Mouse (Mus musculus): ENCODE data around the gene Dhx16. TPM values are rescaled to one million over a fixed set of nuclear protein-coding genes. Genes with fewer than 3 reads are reported as not detected.
"Not testable (repeated sequence)": the region's sequence is repeated elsewhere in the genome, so short reads cannot be mapped to it uniquely, and the experiment has no call there.

The Dhx16 gene
- polyA plus RNA-seq, 1 experiment, result 89.0 TPM

GRCm38 (mm10) chr17:35929534-35929933 is 49.9 kb downstream of the Dhx16 start:
- Histone ChIP-seq H3K36me3 (ENCODE audit: control insufficient read depth, insufficient read depth, low read length) (peaks cover 4% of the 10 kb centered on the region; the same call in 1 of the 2 replicates), H3K4me1 (ENCODE audit: control insufficient read depth, insufficient read depth, low read length) (no peaks in the 10 kb centered on the region), H3K27me3 (ENCODE audit: control insufficient read depth, insufficient read depth, low read length) (no peaks in the 10 kb centered on the region), H3K4me3 (ENCODE audit: control insufficient read depth, low read depth, low read length) (no peak overlapping the region), H3K27ac (ENCODE audit: control insufficient read depth, insufficient read depth, low read depth, low read length) (no peak overlapping the region)
- TF ChIP-seq POLR2A (IDR thresholded peaks at IDR 0.05; ENCODE audit: control insufficient read depth, low read depth, low read length) (no peak), CTCF (IDR thresholded peaks at IDR 0.05; ENCODE audit: control insufficient read depth, insufficient read depth, insufficient replicate concordance, low read depth, low read length) (no peak)

DNA sequence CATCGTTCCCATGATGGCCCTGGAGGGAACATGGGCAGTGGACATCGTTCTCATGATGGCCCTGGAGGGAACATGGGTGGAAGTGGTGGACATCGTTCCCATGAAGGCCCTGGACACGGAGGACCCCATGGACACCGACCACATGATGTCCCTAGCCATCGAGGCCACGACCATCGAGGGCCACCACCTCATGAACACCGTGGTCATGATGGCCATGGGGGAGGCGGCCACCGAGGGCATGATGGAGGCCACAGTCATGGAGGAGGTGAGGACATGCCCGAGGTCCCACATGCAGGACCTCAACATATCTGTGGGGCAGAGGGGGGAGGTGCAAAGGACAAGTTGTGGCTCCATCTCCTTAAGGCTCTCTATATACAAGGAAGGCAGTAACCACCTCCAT is 51.0 kb downstream of the Dhx16 start:
- TF ChIP-seq POLR2A (IDR thresholded peaks at IDR 0.05; ENCODE audit: control insufficient read depth, low read depth, low read length), result peak; percentile 10; the same call in 1 of the 2 replicates
- no peak for TF ChIP-seq CTCF (IDR thresholded peaks at IDR 0.05; ENCODE audit: control insufficient read depth, insufficient read depth, insufficient replicate concordance, low read depth, low read length)
- Histone ChIP-seq H3K4me3 (ENCODE audit: control insufficient read depth, low read depth, low read length) (no peak overlapping the region), H3K4me1 (ENCODE audit: control insufficient read depth, insufficient read depth, low read length) (no peaks in the 10 kb centered on the region), H3K36me3 (ENCODE audit: control insufficient read depth, insufficient read depth, low read length) (peaks cover 4% of the 10 kb centered on the region; the same call in 1 of the 2 replicates), H3K27me3 (ENCODE audit: control insufficient read depth, insufficient read depth, low read length) (no peaks in the 10 kb centered on the region), H3K27ac (ENCODE audit: control insufficient read depth, insufficient read depth, low read depth, low read length) (no peak overlapping the region)

DNA sequence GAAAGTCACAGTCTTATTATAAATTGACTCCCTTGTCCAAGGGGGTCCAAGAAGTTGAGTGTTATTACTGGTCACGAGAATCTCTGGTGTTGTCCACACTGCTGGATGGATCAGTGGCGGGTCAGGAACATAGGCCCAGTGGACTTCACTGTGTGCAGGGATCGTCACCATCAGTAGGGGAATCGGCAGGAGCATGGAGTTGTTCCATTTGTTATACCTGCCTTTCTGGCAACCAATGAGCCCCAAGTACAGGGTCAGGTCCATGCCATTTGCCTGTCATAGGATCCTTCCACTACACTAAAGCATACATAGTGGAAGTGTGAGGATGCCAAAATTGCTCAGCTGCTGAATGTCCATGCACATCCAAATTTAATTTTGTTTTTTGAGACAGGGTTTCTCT is 53.0 kb downstream of the Dhx16 start:
- TF ChIP-seq CTCF (IDR thresholded peaks at IDR 0.05; ENCODE audit: control insufficient read depth, insufficient read depth, insufficient replicate concordance, low read depth, low read length), result no peak
- TF ChIP-seq POLR2A (IDR thresholded peaks at IDR 0.05; ENCODE audit: control insufficient read depth, low read depth, low read length), result no peak
- H3K36me3 ChIP-seq (ENCODE audit: control insufficient read depth, insufficient read depth, low read length), result peaks cover 1% of the 10 kb centered on the region; the same call in 1 of the 2 replicates
- H3K27me3 ChIP-seq (ENCODE audit: control insufficient read depth, insufficient read depth, low read length), result no peaks in the 10 kb centered on the region
- H3K4me3 ChIP-seq (ENCODE audit: control insufficient read depth, low read depth, low read length), result no peak overlapping the region
- H3K4me1 ChIP-seq (ENCODE audit: control insufficient read depth, insufficient read depth, low read length), result no peaks in the 10 kb centered on the region
- H3K27ac ChIP-seq (ENCODE audit: control insufficient read depth, insufficient read depth, low read depth, low read length), result no peak overlapping the region

- not testable (repeated sequence) for H3K36me3 ChIP-seq (ENCODE audit: control insufficient read depth, insufficient read depth, low read length); H3K27ac ChIP-seq (ENCODE audit: control insufficient read depth, insufficient read depth, low read depth, low read length); H3K4me1 ChIP-seq (ENCODE audit: control insufficient read depth, insufficient read depth, low read length); H3K27me3 ChIP-seq (ENCODE audit: control insufficient read depth, insufficient read depth, low read length)
- H3K4me3 ChIP-seq (ENCODE audit: control insufficient read depth, low read depth, low read length), result peak overlapping the region; percentile 37
Observed at GRCm38 (mm10) chr17:35935763-35936162, 56.1 kb downstream of the Dhx16 start.

DNA sequence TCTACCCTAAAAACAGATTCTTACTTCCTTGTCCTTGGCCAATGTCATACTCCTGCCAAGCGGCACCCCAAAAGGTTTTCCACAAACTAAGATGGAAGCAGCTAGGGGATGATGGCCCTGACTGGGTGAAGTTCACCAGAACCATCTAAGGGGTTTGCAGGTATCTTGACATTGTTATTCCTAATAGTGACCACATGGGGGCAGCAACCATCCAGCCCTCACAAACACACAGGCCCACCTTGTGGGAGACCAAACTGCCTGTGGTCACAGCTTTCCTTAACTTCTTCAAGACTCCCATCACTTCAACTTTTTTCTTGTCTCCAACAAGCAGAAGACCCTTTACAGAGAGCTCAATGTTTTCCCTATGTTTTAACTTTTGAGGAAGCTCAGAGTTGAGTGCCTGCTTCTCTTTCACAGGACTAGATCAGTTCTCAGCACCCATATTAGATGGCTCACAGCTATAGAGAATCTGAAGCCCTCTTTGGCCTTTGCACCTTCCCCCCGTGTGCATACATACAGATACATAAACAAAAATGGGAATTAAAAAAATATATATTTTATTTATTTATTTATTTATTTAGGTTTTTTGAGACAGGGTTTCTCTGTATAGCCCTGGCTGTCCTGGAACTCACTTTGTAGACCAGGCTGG is 58.2 kb downstream of the Dhx16 start:
- Histone ChIP-seq H3K27me3 (ENCODE audit: control insufficient read depth, insufficient read depth, low read length) (no peaks in the 10 kb centered on the region), H3K36me3 (ENCODE audit: control insufficient read depth, insufficient read depth, low read length) (no peaks in the 10 kb centered on the region), H3K4me3 (ENCODE audit: control insufficient read depth, low read depth, low read length) (no peak overlapping the region), H3K27ac (ENCODE audit: control insufficient read depth, insufficient read depth, low read depth, low read length) (no peak overlapping the region), H3K4me1 (ENCODE audit: control insufficient read depth, insufficient read depth, low read length) (no peaks in the 10 kb centered on the region)
- TF ChIP-seq POLR2A (IDR thresholded peaks at IDR 0.05; ENCODE audit: control insufficient read depth, low read depth, low read length), result no peak
- TF ChIP-seq CTCF (IDR thresholded peaks at IDR 0.05; ENCODE audit: control insufficient read depth, insufficient read depth, insufficient replicate concordance, low read depth, low read length), result peak; percentile 83; the same call in 1 of the 2 replicates

GRCm38 (mm10) chr17:35939108-35939507 is 59.5 kb downstream of the Dhx16 start:
- no peaks in the 10 kb centered on the region for H3K27me3 ChIP-seq (ENCODE audit: control insufficient read depth, insufficient read depth, low read length)
- no peaks in the 10 kb centered on the region for H3K4me1 ChIP-seq (ENCODE audit: control insufficient read depth, insufficient read depth, low read length)
- H3K36me3 ChIP-seq (ENCODE audit: control insufficient read depth, insufficient read depth, low read length), result no peaks in the 10 kb centered on the region
- no peak for TF ChIP-seq POLR2A (IDR thresholded peaks at IDR 0.05; ENCODE audit: control insufficient read depth, low read depth, low read length)
- no peak for TF ChIP-seq CTCF (IDR thresholded peaks at IDR 0.05; ENCODE audit: control insufficient read depth, insufficient read depth, insufficient replicate concordance, low read depth, low read length)
- no peak overlapping the region for H3K4me3 ChIP-seq (ENCODE audit: control insufficient read depth, low read depth, low read length)
- H3K27ac ChIP-seq (ENCODE audit: control insufficient read depth, insufficient read depth, low read depth, low read length), result no peak overlapping the region

DNA sequence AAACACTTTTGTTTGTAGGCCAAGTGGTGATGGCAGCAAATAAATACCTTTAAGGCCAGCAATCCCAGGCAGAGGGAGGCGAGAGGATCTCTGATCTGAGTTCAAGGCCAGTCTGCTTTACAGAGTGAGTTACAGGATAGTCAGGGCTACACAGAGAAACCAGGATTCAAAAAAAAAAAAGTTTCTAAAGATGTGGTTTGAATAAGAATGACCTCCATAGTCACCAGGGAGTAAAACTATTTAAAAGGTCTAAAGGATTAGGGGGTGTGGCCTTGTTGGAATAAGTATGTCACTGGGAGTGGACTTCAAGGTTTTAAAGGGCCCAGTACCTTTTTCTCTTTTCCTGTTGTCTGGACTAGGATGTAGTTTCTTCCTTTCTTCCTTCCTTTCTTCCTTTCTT is 60.3 kb downstream of the Dhx16 start:
- Histone ChIP-seq H3K36me3 (ENCODE audit: control insufficient read depth, insufficient read depth, low read length) (no peaks in the 10 kb centered on the region), H3K27ac (ENCODE audit: control insufficient read depth, insufficient read depth, low read depth, low read length) (no peak overlapping the region), H3K4me1 (ENCODE audit: control insufficient read depth, insufficient read depth, low read length) (no peaks in the 10 kb centered on the region), H3K4me3 (ENCODE audit: control insufficient read depth, low read depth, low read length) (no peak overlapping the region), H3K27me3 (ENCODE audit: control insufficient read depth, insufficient read depth, low read length) (no peaks in the 10 kb centered on the region)
- no peak for TF ChIP-seq CTCF (IDR thresholded peaks at IDR 0.05; ENCODE audit: control insufficient read depth, insufficient read depth, insufficient replicate concordance, low read depth, low read length)
- no peak for TF ChIP-seq POLR2A (IDR thresholded peaks at IDR 0.05; ENCODE audit: control insufficient read depth, low read depth, low read length)

Other genes starting within 250 kb of the Dhx16 start
- 0.10 and 0.11 TPM in 2 replicates for gene Mucl3, start 236.1 kb upstream of the Dhx16 start, polyA plus RNA-seq (2012; rRNA removed)
- 9.5 and 9.8 TPM in 2 replicates for gene Vars2, start 212.2 kb upstream of the Dhx16 start, polyA plus RNA-seq (2012; rRNA removed)
- gene Gtf2h4, start 206.1 kb upstream of the Dhx16 start, polyA plus RNA-seq (2012; rRNA removed), result 29.4 and 33.7 TPM in 2 replicates
- 11.9 and 12.6 TPM in 2 replicates for gene Ddr1, start 175.2 kb upstream of the Dhx16 start, polyA plus RNA-seq (2012; rRNA removed)
- 1.4 TPM in 2 replicates for gene Ier3, start 58.1 kb upstream of the Dhx16 start, polyA plus RNA-seq (2012; rRNA removed)
- 13.7 and 14.1 TPM in 2 replicates for gene Flot1, start 56.6 kb upstream of the Dhx16 start, polyA plus RNA-seq (2012; rRNA removed)
- gene Tubb5, start 41.5 kb upstream of the Dhx16 start, polyA plus RNA-seq (2012; rRNA removed), result 54.0 and 59.4 TPM in 2 replicates
- 73.7 and 81.1 TPM in 2 replicates for gene Mdc1, start 38.3 kb upstream of the Dhx16 start, polyA plus RNA-seq (2012; rRNA removed)
- gene Nrm, start 18.5 kb upstream of the Dhx16 start, polyA plus RNA-seq (2012; rRNA removed), result 179 and 201 TPM in 2 replicates
- gene Ppp1r18, start 14.2 kb upstream of the Dhx16 start, polyA plus RNA-seq (2012; rRNA removed), result 34.1 and 36.8 TPM in 2 replicates
- gene 2310061I04Rik, start 17.6 kb downstream of the Dhx16 start, polyA plus RNA-seq (2012; rRNA removed), result 144 and 172 TPM in 2 replicates
- 158 and 171 TPM in 2 replicates for gene Atat1, start 30.3 kb downstream of the Dhx16 start, polyA plus RNA-seq (2012; rRNA removed)
- gene Mrps18b, start 36.6 kb downstream of the Dhx16 start, polyA plus RNA-seq (2012; rRNA removed), result 81.8 and 83.3 TPM in 2 replicates
- 100 and 104 TPM in 2 replicates for gene Ppp1r10, start 36.6 kb downstream of the Dhx16 start, polyA plus RNA-seq (2012; rRNA removed)
- 122 and 129 TPM in 2 replicates for gene Abcf1, start 89.9 kb downstream of the Dhx16 start, polyA plus RNA-seq (2012; rRNA removed)
- gene Gnl1, start 100.0 kb downstream of the Dhx16 start, polyA plus RNA-seq (2012; rRNA removed), result 109 and 114 TPM in 2 replicates
- 35.7 and 38.2 TPM in 2 replicates for gene Prr3, start 100.4 kb downstream of the Dhx16 start, polyA plus RNA-seq (2012; rRNA removed)
- gene H2-T24, start 140.7 kb downstream of the Dhx16 start, polyA plus RNA-seq (2012; rRNA removed), result 0.07 and 0.17 TPM in 2 replicates
- gene H2-T23, start 153.0 kb downstream of the Dhx16 start, polyA plus RNA-seq (2012; rRNA removed), result 2.8 and 4.7 TPM in 2 replicates
- gene H2-T22, start 162.9 kb downstream of the Dhx16 start, polyA plus RNA-seq (2012; rRNA removed), result 1.6 and 2.1 TPM in 2 replicates
- not detected in 2 replicates for gene Gm6034, start 163.1 kb downstream of the Dhx16 start, polyA plus RNA-seq (2012; rRNA removed)
- gene Gm11127, start 178.6 kb downstream of the Dhx16 start, polyA plus RNA-seq (2012; rRNA removed), result 0.22 and 0.29 TPM in 2 replicates
- gene Gm19684, start 241.9 kb downstream of the Dhx16 start, polyA plus RNA-seq (2012; rRNA removed), result not detected in 2 replicates
- gene Gm7030, start 249.6 kb downstream of the Dhx16 start, polyA plus RNA-seq (2012; rRNA removed), result not detected in 2 replicates